Mouse (Mus musculus): ENCODE results near the gene Tnrc18. TPM values are rescaled to one million over a fixed set of nuclear protein-coding genes. Genes with fewer than 3 reads are reported as not detected.

Tnrc18 gene
- polyA plus RNA-seq, 1 experiment from 2014 or later = 19.7 TPM

DNA sequence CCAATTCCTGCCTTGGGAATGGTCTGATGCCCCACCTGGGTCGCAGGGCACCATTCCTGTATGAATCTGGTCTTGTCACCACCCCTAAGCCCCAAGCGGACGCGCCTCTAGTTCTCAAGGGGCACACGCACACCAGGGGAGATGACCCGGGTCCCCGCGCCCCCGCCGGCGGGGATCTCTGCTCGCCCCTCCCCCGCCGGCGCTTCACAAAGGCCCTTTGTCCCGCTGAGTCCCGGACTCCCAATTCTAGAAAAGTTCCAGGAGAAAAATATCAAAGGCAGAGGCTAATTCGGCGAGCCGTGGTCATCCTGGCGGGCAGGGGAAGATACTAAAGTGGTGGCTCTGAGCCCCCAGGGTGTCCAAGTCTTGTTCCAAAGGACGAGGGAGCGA is 3.7 kb downstream of the Tnrc18 start:
- no peak for ATAC-seq
- Histone ChIP-seq H3K36me3 (ENCODE audit: control insufficient read depth, insufficient read depth, low read length) (0 out of 2 replicates have a peak, but pooled peaks cover 3% of the 10 kb centered on the region), H3K9me3 (ENCODE audit: control insufficient read depth, low read length) (no peaks in the 10 kb centered on the region), H3K27me3 (replicated peaks; ENCODE audit: control insufficient read depth, insufficient read depth, low read length) (no peaks in the 10 kb centered on the region), H3K9ac (ENCODE audit: low read depth, low read length) (peak overlapping the region; percentile 100), H3K4me1 (ENCODE audit: control insufficient read depth, insufficient read depth, low read depth, low read length) (peaks cover 38% of the 10 kb centered on the region), H3K4me2 (ENCODE audit: low read length) (peak overlapping the region; percentile 79), H3K27ac (ENCODE audit: low read depth, low read length) (peak overlapping the region; percentile 100), H3K4me3 (ENCODE audit: low read length) (peak overlapping the region; percentile 92)
- under 1% methylated on average over 23 of the region's 23 CpGs for WGBS

DNA sequence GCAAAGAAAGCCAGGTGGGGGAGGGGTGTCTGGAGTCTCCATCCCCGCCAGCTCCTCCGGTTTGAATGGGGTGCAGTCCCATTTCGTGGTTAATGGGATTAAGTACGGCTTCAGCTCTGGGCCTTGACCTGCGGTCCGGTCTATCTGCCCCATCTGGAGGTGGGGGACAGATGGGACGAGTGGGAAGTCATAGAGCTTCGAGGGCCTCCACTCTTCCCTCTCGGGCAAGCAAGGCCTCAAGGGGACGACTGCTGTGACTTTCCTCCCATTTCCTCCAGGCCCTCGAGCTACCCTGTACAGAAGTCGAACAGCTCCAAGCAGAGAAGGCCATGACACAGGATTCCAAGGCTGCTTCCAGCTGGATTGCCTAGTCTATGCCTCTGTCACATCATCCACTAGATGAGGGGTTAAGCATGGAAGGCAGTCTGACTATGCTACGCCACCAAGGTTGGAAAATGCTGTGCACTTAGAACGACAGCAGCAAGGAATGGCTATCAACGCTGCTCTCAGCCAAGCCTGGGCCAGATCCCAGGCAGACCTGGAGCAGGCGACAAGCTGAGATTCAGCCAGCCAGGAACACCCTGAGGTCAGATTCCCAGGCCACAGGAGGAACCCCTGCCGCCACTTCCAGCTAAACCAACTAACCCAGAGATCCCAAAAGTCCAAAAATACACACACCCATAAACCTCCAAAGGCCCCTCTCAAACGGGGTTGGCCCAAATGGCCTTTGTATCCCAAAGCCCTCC is 4.3 kb downstream of the Tnrc18 start:
- Histone ChIP-seq H3K9ac (ENCODE audit: low read depth, low read length) (peak overlapping the region; percentile 100), H3K36me3 (ENCODE audit: control insufficient read depth, insufficient read depth, low read length) (0 out of 2 replicates have a peak, but pooled peaks cover 3% of the 10 kb centered on the region), H3K27me3 (replicated peaks; ENCODE audit: control insufficient read depth, insufficient read depth, low read length) (no peaks in the 10 kb centered on the region), H3K27ac (ENCODE audit: low read depth, low read length) (peak overlapping the region; percentile 100), H3K4me1 (ENCODE audit: control insufficient read depth, insufficient read depth, low read depth, low read length) (peaks cover 38% of the 10 kb centered on the region), H3K9me3 (ENCODE audit: control insufficient read depth, low read length) (no peaks in the 10 kb centered on the region), H3K4me2 (ENCODE audit: low read length) (peak overlapping the region; percentile 79), H3K4me3 (ENCODE audit: low read length) (peak overlapping the region; percentile 92)
- no peak for ATAC-seq
- WGBS = under 1% methylated on average over 18 of the region's 18 CpGs

DNA sequence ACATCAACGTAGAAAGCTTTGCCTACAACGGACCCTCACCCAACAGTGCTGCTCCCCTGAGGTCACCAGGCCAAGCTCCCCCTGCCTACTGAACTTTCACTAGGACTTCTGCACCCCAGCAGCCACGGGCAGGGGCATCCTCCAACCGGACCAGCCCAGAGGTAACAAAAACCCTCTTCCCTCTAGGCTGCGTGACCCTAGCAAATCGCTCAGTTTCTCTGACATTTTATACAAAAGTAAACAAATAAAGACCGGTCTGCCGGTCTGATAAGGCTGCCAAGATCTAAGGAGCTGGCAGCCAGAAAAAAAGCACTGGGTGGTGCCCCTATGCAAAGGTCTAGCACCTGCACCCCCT is 4.9 kb downstream of the Tnrc18 start:
- 7% methylated on average over 8 of the region's 8 CpGs for WGBS
- Histone ChIP-seq H3K4me2 (ENCODE audit: low read length) (peak overlapping the region; percentile 79), H3K27me3 (replicated peaks; ENCODE audit: control insufficient read depth, insufficient read depth, low read length) (no peaks in the 10 kb centered on the region), H3K9me3 (ENCODE audit: control insufficient read depth, low read length) (no peaks in the 10 kb centered on the region), H3K4me1 (ENCODE audit: control insufficient read depth, insufficient read depth, low read depth, low read length) (peaks cover 38% of the 10 kb centered on the region), H3K36me3 (ENCODE audit: control insufficient read depth, insufficient read depth, low read length) (0 out of 2 replicates have a peak, but pooled peaks cover 7% of the 10 kb centered on the region), H3K9ac (ENCODE audit: low read depth, low read length) (peak overlapping the region; percentile 100), H3K4me3 (ENCODE audit: low read length) (peak overlapping the region; percentile 92), H3K27ac (ENCODE audit: low read depth, low read length) (peak overlapping the region; percentile 100)
- ATAC-seq = no peak

- no peak for ATAC-seq
- no peaks in the 10 kb centered on the region for H3K9me3 ChIP-seq (ENCODE audit: control insufficient read depth, low read length)
- H3K36me3 ChIP-seq (ENCODE audit: control insufficient read depth, insufficient read depth, low read length) = peaks cover 10% of the 10 kb centered on the region; the same call in 1 of the 2 replicates
- H3K4me1 ChIP-seq (ENCODE audit: control insufficient read depth, insufficient read depth, low read depth, low read length) = peaks cover 38% of the 10 kb centered on the region
- H3K9ac ChIP-seq (ENCODE audit: low read depth, low read length) = peak overlapping the region; percentile 100
- WGBS = 17% methylated on average over 8 of the region's 8 CpGs
- peak overlapping the region; percentile 92 for H3K4me3 ChIP-seq (ENCODE audit: low read length)
- peak overlapping the region; percentile 100 for H3K27ac ChIP-seq (ENCODE audit: low read depth, low read length)
- H3K4me2 ChIP-seq (ENCODE audit: low read length) = peak overlapping the region; percentile 79
- H3K27me3 ChIP-seq (replicated peaks; ENCODE audit: control insufficient read depth, insufficient read depth, low read length) = no peaks in the 10 kb centered on the region
Measured at GRCm38 (mm10) chr5:142811870-142812443, 5.5 kb downstream of the Tnrc18 start.

- Histone ChIP-seq H3K36me3 (ENCODE audit: control insufficient read depth, insufficient read depth, low read length) (peaks cover 12% of the 10 kb centered on the region; the same call in 1 of the 2 replicates), H3K4me1 (ENCODE audit: control insufficient read depth, insufficient read depth, low read depth, low read length) (peaks cover 41% of the 10 kb centered on the region), H3K9me3 (ENCODE audit: control insufficient read depth, low read length) (no peaks in the 10 kb centered on the region), H3K27me3 (replicated peaks; ENCODE audit: control insufficient read depth, insufficient read depth, low read length) (no peaks in the 10 kb centered on the region), H3K4me3 (ENCODE audit: low read length) (peak overlapping the region; percentile 92), H3K4me2 (ENCODE audit: low read length) (peak overlapping the region; percentile 79), H3K27ac (ENCODE audit: low read depth, low read length) (peak overlapping the region; percentile 5), H3K9ac (ENCODE audit: low read depth, low read length) (peak overlapping the region; percentile 100)
- WGBS = 12% methylated on average over 20 of the region's 20 CpGs
- ATAC-seq = no peak
Measured at GRCm38 (mm10) chr5:142810710-142811599, 6.5 kb downstream of the Tnrc18 start.

GRCm38 (mm10) chr5:142807661-142808060 is 9.8 kb downstream of the Tnrc18 start:
- no peaks in the 10 kb centered on the region for H3K9me3 ChIP-seq (ENCODE audit: control insufficient read depth, low read length)
- no peak overlapping the region for H3K4me3 ChIP-seq (ENCODE audit: low read length)
- 89% methylated on average over 7 of the region's 7 CpGs for WGBS
- peaks cover 14% of the 10 kb centered on the region; the same call in 1 of the 2 replicates for H3K36me3 ChIP-seq (ENCODE audit: control insufficient read depth, insufficient read depth, low read length)
- H3K4me1 ChIP-seq (ENCODE audit: control insufficient read depth, insufficient read depth, low read depth, low read length) = peaks cover 51% of the 10 kb centered on the region
- no peak overlapping the region for H3K4me2 ChIP-seq (ENCODE audit: low read length)
- no peak for ATAC-seq
- H3K27me3 ChIP-seq (replicated peaks; ENCODE audit: control insufficient read depth, insufficient read depth, low read length) = no peaks in the 10 kb centered on the region
- no peak overlapping the region for H3K9ac ChIP-seq (ENCODE audit: low read depth, low read length)
- no peak overlapping the region for H3K27ac ChIP-seq (ENCODE audit: low read depth, low read length)

- Histone ChIP-seq H3K36me3 (ENCODE audit: control insufficient read depth, insufficient read depth, low read length) (peaks cover 11% of the 10 kb centered on the region; the same call in 1 of the 2 replicates), H3K4me3 (ENCODE audit: low read length) (no peak overlapping the region), H3K27me3 (replicated peaks; ENCODE audit: control insufficient read depth, insufficient read depth, low read length) (no peaks in the 10 kb centered on the region), H3K9me3 (ENCODE audit: control insufficient read depth, low read length) (no peaks in the 10 kb centered on the region), H3K4me1 (ENCODE audit: control insufficient read depth, insufficient read depth, low read depth, low read length) (peaks cover 40% of the 10 kb centered on the region), H3K27ac (ENCODE audit: low read depth, low read length) (no peak overlapping the region), H3K9ac (ENCODE audit: low read depth, low read length) (no peak overlapping the region), H3K4me2 (ENCODE audit: low read length) (no peak overlapping the region)
- no peak for ATAC-seq
- WGBS = 90% methylated on average over 1 of the region's 1 CpGs
Measured at GRCm38 (mm10) chr5:142803746-142804145, 13.7 kb downstream of the Tnrc18 start.

DNA sequence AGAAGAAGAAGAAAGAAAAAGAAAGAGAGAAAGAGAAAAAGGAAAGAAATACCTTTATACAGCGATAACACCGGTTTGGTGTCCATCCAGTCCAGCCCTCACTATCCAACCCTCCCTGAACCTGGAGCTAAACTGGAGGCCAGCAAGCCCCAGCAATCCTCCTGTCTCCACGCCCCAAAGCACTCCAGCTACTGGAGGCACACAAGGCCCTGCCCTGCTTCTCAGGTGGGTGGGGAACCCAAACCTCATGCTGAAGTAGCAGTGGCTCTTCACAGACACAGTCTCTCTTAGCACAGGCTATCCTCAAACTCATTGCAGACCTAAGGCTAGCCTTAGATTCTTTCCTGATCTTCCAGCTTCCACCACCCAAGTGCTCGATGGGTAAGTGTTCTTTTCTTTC is 14.6 kb downstream of the Tnrc18 start:
- Histone ChIP-seq H3K27ac (ENCODE audit: low read depth, low read length) (no peak overlapping the region), H3K4me3 (ENCODE audit: low read length) (no peak overlapping the region), H3K36me3 (ENCODE audit: control insufficient read depth, insufficient read depth, low read length) (peaks cover 9% of the 10 kb centered on the region; the same call in 1 of the 2 replicates), H3K27me3 (replicated peaks; ENCODE audit: control insufficient read depth, insufficient read depth, low read length) (no peaks in the 10 kb centered on the region), H3K9ac (ENCODE audit: low read depth, low read length) (no peak overlapping the region), H3K4me1 (ENCODE audit: control insufficient read depth, insufficient read depth, low read depth, low read length) (peaks cover 47% of the 10 kb centered on the region), H3K9me3 (ENCODE audit: control insufficient read depth, low read length) (no peaks in the 10 kb centered on the region), H3K4me2 (ENCODE audit: low read length) (no peak overlapping the region)
- WGBS = 74% methylated on average over 4 of the region's 4 CpGs
- no peak for ATAC-seq

All from hindbrain, embryonic 16.5 days (tissue).